Mouse (Mus musculus) CH12.LX (cell line): ENCODE data around the gene Mfsd4a. TPM values are rescaled to one million over a fixed set of nuclear protein-coding genes. Genes with fewer than 3 reads are reported as not detected.

Source experiments
- DNase-seq: peaks from one replicate; pipeline ENCODE4 v3.0.0-alpha.2; 2013; ENCODE audit errors: extremely low read depth
- H3K27ac ChIP-seq: 2 replicates; pipeline ENCODE4 v1.5.1; 2012; ENCODE audit warnings: low read depth, mild to moderate bottlenecking, control low read depth, moderate library complexity; ENCODE audit not compliant: insufficient read depth
- H3K27me3 ChIP-seq: replicated peaks from 2 replicates; pipeline ENCODE3; 2012; ENCODE audit warnings: inconsistent platforms
- H3K36me3 ChIP-seq, 2 experiments: replicated peaks in 1 of 2; 2 replicates each; pipeline versions ENCODE3 to v1.6.1; 2012; ENCODE audit warnings: inconsistent platforms in 1 of 2, low read length in 1 of 2, mild to moderate bottlenecking in 1 of 2, mixed read lengths in 1 of 2, moderate library complexity in 1 of 2; ENCODE audit not compliant: control insufficient read depth in 1 of 2, insufficient read depth in 1 of 2
- H3K4me1 ChIP-seq, 2 experiments: 2 replicates each; pipeline ENCODE4 v1.6.1; 2012; ENCODE audit warnings: inconsistent platforms in 1 of 2, moderate library complexity in 1 of 2; ENCODE audit not compliant: insufficient read depth in 2 of 2, control insufficient read depth in 1 of 2
- H3K4me2 ChIP-seq: 2 replicates; pipeline ENCODE4 v1.6.1; 2012; ENCODE audit warnings: low read depth, mild to moderate bottlenecking, control low read depth; ENCODE audit not compliant: poor library complexity, insufficient read depth, severe bottlenecking
- H3K4me3 ChIP-seq, 3 experiments: fragments of 150-350 bp in 1 of 3; sonication (generic) in 1 of 3; replicated peaks in 1 of 3; 2 replicates each; pipeline versions ENCODE3 to v1.5.1; 2011 to 2012; ENCODE audit warnings: low read depth in 2 of 3, low read length in 2 of 3, mild to moderate bottlenecking in 2 of 3, moderate library complexity in 2 of 3, control low read depth in 1 of 3, improper control_type of control experiment in 1 of 3, inconsistent platforms in 1 of 3, mixed read lengths in 1 of 3; ENCODE audit not compliant: poor library complexity in 1 of 3
- H3K79me2 ChIP-seq: replicated peaks from 2 replicates; pipeline ENCODE4 v1.6.1; 2012; ENCODE audit warnings: mild to moderate bottlenecking, moderate library complexity; ENCODE audit not compliant: control insufficient read depth, poor library complexity, insufficient read depth, severe bottlenecking; ENCODE audit errors: extremely low read depth
- H3K9ac ChIP-seq: 2 replicates; pipeline ENCODE4 v1.6.1; 2012; ENCODE audit warnings: low read depth, mild to moderate bottlenecking, control low read depth, moderate library complexity; ENCODE audit not compliant: insufficient read depth
- H3K9me3 ChIP-seq: replicated peaks from 2 replicates; pipeline ENCODE3; 2012; ENCODE audit warnings: low read length, inconsistent platforms, mixed read lengths
- CHD1 ChIP-seq: IDR thresholded peaks from 2 replicates; pipeline ENCODE4 v1.6.1; 2012; ENCODE audit warnings: low read depth, low read length, improper control_type of control experiment, inconsistent platforms
- CTCF ChIP-seq, 2 experiments: IDR thresholded peaks in 1 of 2; conservative IDR thresholded peaks in 1 of 2; 2 replicates each; pipeline ENCODE4 v1.5.1; 2011 to 2012; ENCODE audit warnings: low read depth in 2 of 2, low read length in 2 of 2, improper control_type of control experiment in 1 of 2, inconsistent platforms in 1 of 2, mild to moderate bottlenecking in 1 of 2, moderate library complexity in 1 of 2
- E2F4 ChIP-seq: IDR thresholded peaks from 2 replicates; pipeline ENCODE4 v1.6.1; 2011; ENCODE audit warnings: low read depth, low read length, improper control_type of control experiment; ENCODE audit not compliant: insufficient replicate concordance
- ELF1 ChIP-seq: IDR thresholded peaks from 2 replicates; pipeline ENCODE4 v1.6.1; 2014; ENCODE audit warnings: low read depth, mild to moderate bottlenecking, inconsistent platforms, low read length, improper control_type of control experiment
- EP300 ChIP-seq: IDR thresholded peaks from 2 replicates; pipeline ENCODE4 v1.6.1; 2011; ENCODE audit warnings: low read length, improper control_type of control experiment
- ETS1 ChIP-seq: conservative IDR thresholded peaks from 2 replicates; pipeline ENCODE4 v1.6.1; 2012; ENCODE audit warnings: low read depth, mild to moderate bottlenecking, inconsistent platforms, low read length, improper control_type of control experiment, moderate library complexity
- GABPA ChIP-seq: IDR thresholded peaks from 2 replicates; pipeline ENCODE4 v1.6.1; 2012; ENCODE audit warnings: low read depth, low read length, improper control_type of control experiment, inconsistent platforms; ENCODE audit not compliant: insufficient replicate concordance
- HCFC1 ChIP-seq: IDR thresholded peaks from 2 replicates; pipeline ENCODE4 v1.6.1; 2012; ENCODE audit warnings: low read depth, mild to moderate bottlenecking, inconsistent platforms, low read length, improper control_type of control experiment
- MAX ChIP-seq: IDR thresholded peaks from 2 replicates; pipeline ENCODE4 v1.6.1; 2011; ENCODE audit warnings: low read length, improper control_type of control experiment
- MAZ ChIP-seq: IDR thresholded peaks from 2 replicates; pipeline ENCODE4 v1.6.1; 2012; ENCODE audit warnings: low read depth, mild to moderate bottlenecking, inconsistent platforms, low read length, improper control_type of control experiment, moderate library complexity
- MEF2A ChIP-seq: IDR thresholded peaks from 2 replicates; pipeline ENCODE4 v1.6.1; 2014; ENCODE audit warnings: low read depth, mild to moderate bottlenecking, inconsistent platforms, low read length, improper control_type of control experiment, borderline replicate concordance
- MXI1 ChIP-seq: IDR thresholded peaks from 2 replicates; pipeline ENCODE4 v1.6.1; 2011; ENCODE audit warnings: mild to moderate bottlenecking, low read depth, low read length, improper control_type of control experiment
- MYC ChIP-seq: IDR thresholded peaks from 2 replicates; pipeline ENCODE4 v1.6.1; 2011; ENCODE audit warnings: low read depth, mild to moderate bottlenecking, improper control_type of control experiment, low read length
- NELFE ChIP-seq: IDR thresholded peaks from 2 replicates; pipeline ENCODE4 v1.6.1; 2011; ENCODE audit warnings: low read depth, low read length, improper control_type of control experiment
- NRF1 ChIP-seq: IDR thresholded peaks from 2 replicates; pipeline ENCODE4 v1.6.1; 2014; ENCODE audit warnings: low read depth, mild to moderate bottlenecking, inconsistent platforms, low read length, improper control_type of control experiment, moderate library complexity
- POLR2A ChIP-seq: IDR thresholded peaks from 2 replicates; pipeline ENCODE4 v1.6.1; 2011; ENCODE audit warnings: low read depth, mild to moderate bottlenecking, improper control_type of control experiment, low read length
- POLR2AphosphoS2 ChIP-seq: IDR thresholded peaks from 2 replicates; pipeline ENCODE4 v1.6.1; 2011; ENCODE audit warnings: low read depth, low read length, improper control_type of control experiment
- RAD21 ChIP-seq: IDR thresholded peaks from 2 replicates; pipeline ENCODE4 v1.6.1; 2011; ENCODE audit warnings: low read depth, mild to moderate bottlenecking, low read length, improper control_type of control experiment, moderate library complexity
- RCOR1 ChIP-seq: conservative IDR thresholded peaks from 2 replicates; pipeline ENCODE4 v1.6.1; 2012; ENCODE audit warnings: low read depth, mild to moderate bottlenecking, inconsistent platforms, low read length, improper control_type of control experiment
- UBTF ChIP-seq: IDR thresholded peaks from 2 replicates; pipeline ENCODE4 v1.6.1; 2012; ENCODE audit warnings: low read depth, mild to moderate bottlenecking, inconsistent platforms, low read length, improper control_type of control experiment, moderate library complexity
- USF1 ChIP-seq: IDR thresholded peaks from 2 replicates; pipeline ENCODE4 v1.6.1; 2014; ENCODE audit warnings: low read depth, mild to moderate bottlenecking, inconsistent platforms, low read length, improper control_type of control experiment
- USF2 ChIP-seq: conservative IDR thresholded peaks from 2 replicates; pipeline ENCODE4 v1.6.1; 2011; ENCODE audit warnings: low read depth, low read length, improper control_type of control experiment
- ZC3H11A ChIP-seq: IDR thresholded peaks from 2 replicates; pipeline ENCODE4 v1.6.1; 2012; ENCODE audit warnings: low read depth, mild to moderate bottlenecking, inconsistent platforms, low read length, improper control_type of control experiment
- ZMIZ1 ChIP-seq: IDR thresholded peaks from 2 replicates; pipeline ENCODE4 v1.6.1; 2012; ENCODE audit warnings: low read depth, mild to moderate bottlenecking, inconsistent platforms, low read length, improper control_type of control experiment
- ZNF384 ChIP-seq: IDR thresholded peaks from 2 replicates; pipeline ENCODE4 v1.6.1; 2012; ENCODE audit warnings: low read depth, low read length, improper control_type of control experiment, inconsistent platforms
- dilution Hi-C: fragments of 300-500 bp; cut with MboI; formaldehyde crosslinking; loops from 2 replicates; pipeline ENCODE4 v1.14.3; 2020; ENCODE audit warnings: low sequenced_read_pairs; ENCODE audit not compliant: extremely low pct_unique_long_range_greater_than_20kb, extremely low pct_ligation_motif_present
- in situ Hi-C: fragments of 300-500 bp; cut with MboI; formaldehyde crosslinking; loops from 3 replicates; pipeline ENCODE4 v1.14.3; 2019; ENCODE audit warnings: low sequenced_read_pairs, low pct_ligation_motif_present, low pct_unique_long_range_greater_than_20kb, mixed read lengths
- polyA plus RNA-seq: library from polyadenylated mRNA; unstranded; fragments of >175 nt; gene quantifications from 2 replicates; pipeline ENCODE4 v1.2.1, GENCODE M21; 2012; ENCODE audit warnings: low read depth; ENCODE audit not compliant: insufficient read length
- total RNA-seq, 2 experiments: library from RNA; depleted of rRNA; stranded (reverse); fragments of 300-350 nt in 1 of 2; fragments of >200 nt in 1 of 2; gene quantifications; 2 replicates each; pipeline ENCODE4 v1.2.3; 2012 to 2014

Gene Mfsd4a
- total and polyA plus RNA-seq, 3 experiments = 1.4 to 11.8 (median 5.2) TPM

DNA sequence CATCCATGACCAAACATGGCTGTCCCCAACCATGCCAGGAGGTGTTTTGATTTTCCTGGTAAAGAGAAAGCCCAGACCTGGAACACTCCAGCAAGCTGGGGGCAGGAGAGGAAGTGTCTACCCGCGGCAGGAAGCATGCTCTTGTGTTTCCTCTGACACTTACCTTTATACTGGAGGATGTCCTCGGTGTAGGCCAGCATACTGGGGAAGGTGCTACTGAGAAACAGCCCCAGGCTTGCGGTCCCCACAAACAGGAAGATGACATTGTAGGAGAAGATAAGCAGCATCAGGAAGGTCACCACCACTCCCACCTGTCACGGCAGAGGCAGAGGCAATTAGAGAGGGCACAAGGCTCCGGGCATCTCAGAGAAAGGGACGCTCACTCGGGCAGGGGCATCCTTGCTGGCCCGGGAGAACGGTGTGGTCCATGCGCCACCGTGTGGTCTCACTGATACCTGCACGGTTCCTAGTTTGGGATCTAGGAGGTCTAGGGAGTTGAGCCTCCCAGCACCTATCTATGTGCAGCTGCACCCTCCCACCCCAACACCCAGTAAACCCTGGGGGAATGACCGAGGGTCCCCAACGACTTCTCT lies 21.6 kb downstream of the Mfsd4a start (continued):
- peak; percentile 57; the same call in 1 of the 2 replicates for TF ChIP-seq NELFE
- TF ChIP-seq UBTF = no peak
- no peak for TF ChIP-seq MAZ
- no peak for TF ChIP-seq MXI1
- no peak for TF ChIP-seq POLR2A
- TF ChIP-seq ZMIZ1 = no peak
- no peak for TF ChIP-seq CHD1
- peak; percentile 96 for TF ChIP-seq ZC3H11A
- no peak for TF ChIP-seq E2F4
- TF ChIP-seq ZNF384 = peak; percentile 46; the same call in 1 of the 2 replicates
- TF ChIP-seq EP300 = no peak
- 0 out of 2 replicates have a peak, but pooled peaks have one; percentile 20 for TF ChIP-seq MYC
- no peak for TF ChIP-seq POLR2AphosphoS2
- TF ChIP-seq ELF1 = no peak
- TF ChIP-seq, all 38 proteins: peak for 13

DNA sequence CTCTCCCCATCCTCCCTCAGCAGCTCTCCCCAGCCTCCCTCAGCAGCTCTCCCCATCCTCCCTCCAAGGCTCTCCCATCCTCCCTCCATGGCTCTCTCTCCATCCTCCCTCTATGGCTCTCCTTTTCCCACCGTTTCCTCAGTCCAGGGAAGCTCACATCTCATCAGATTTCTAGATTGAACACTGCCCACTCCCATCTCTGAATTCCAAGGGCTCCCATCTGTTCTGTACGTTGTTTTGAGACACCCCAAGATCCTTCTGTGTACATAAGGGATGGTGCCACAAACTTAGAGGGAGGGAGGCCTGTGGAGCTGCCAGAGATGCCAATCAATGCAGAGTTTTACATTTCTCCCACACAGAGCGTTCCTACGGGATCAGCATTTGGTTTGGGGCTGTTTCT lies 24.1 kb downstream of the Mfsd4a start:
- in situ Hi-C loops (loop anchor here (5.0 kb wide), 1 partner anchor 36 kb away; the partner anchor contains the start of gene Elk4), dilution Hi-C loops (no loop called here)
- DNase-seq = no peak
- Histone ChIP-seq H3K36me3 (peaks cover 3 to 18% of the 10 kb centered on the region in 2 experiments), H3K4me2 (no peak overlapping the region), H3K9ac (no peak overlapping the region), H3K79me2 (no peaks in the 10 kb centered on the region), H3K27ac (no peak overlapping the region), H3K4me3 (no peak overlapping the region), H3K27me3 (no peaks in the 10 kb centered on the region), H3K9me3 (no peaks in the 10 kb centered on the region), H3K4me1 (peaks cover 3 to 4% of the 10 kb centered on the region in 2 experiments; a peak in 3 of 4 replicates)
- TF ChIP-seq MAZ = no peak
- TF ChIP-seq MAX = no peak
- TF ChIP-seq MEF2A = no peak
- no peak for TF ChIP-seq ELF1
- TF ChIP-seq HCFC1 = no peak
- no peak for TF ChIP-seq ETS1
- TF ChIP-seq ZMIZ1 = no peak
- no peak for TF ChIP-seq CTCF (conservative IDR thresholded peaks at IDR 0.05 in 1 of 2, IDR thresholded peaks at IDR 0.05 in 1 of 2; ENCODE audit: low read depth in 2 of 2, low read length in 2 of 2)
- TF ChIP-seq USF2 = no peak
- TF ChIP-seq ZNF384 = no peak
- TF ChIP-seq RCOR1 = no peak
- TF ChIP-seq NRF1 = no peak
- no peak for TF ChIP-seq MYC
- no peak for TF ChIP-seq UBTF
- no peak for TF ChIP-seq USF1
- no peak for TF ChIP-seq RAD21
- no peak for TF ChIP-seq GABPA
- TF ChIP-seq NELFE = no peak
- TF ChIP-seq ZC3H11A = no peak
